Mouse (Mus musculus): Measurements from ENCODE around the gene Spib.

Gene Spib

DNA sequence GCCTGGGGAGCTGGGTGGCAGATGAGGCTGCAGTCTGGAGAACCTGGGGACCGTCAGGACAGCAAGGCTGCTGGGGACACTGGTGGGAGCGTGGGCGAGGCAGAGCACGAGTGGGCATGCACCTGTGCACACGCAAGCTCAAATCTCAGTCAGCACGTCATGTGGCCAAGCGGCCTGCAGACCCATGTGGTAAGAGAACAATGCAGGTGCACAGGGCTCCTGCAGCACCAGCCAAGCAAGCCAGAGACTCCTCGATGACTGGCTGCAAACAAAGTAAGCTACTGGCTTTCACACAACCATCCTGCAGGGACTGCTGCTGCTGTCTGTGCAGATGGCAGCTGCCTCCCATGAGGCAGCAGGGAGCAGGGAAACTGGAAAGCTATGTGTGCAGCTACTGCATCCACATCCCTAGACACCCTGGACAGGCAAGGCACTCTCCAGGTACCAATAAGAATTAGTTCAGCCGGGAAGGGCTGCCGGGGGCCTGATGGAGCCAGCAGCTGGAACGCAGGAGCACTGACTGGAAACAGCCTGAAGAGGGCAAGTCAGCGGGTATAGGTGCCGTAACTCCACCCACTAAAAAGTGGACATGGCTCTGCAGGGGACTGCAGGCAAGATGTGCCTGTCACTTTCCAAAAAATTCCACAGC lies 44.8 kb downstream of the Spib start:
- in situ Hi-C loops (cut with MboI, MseI) = no loop called here

DNA sequence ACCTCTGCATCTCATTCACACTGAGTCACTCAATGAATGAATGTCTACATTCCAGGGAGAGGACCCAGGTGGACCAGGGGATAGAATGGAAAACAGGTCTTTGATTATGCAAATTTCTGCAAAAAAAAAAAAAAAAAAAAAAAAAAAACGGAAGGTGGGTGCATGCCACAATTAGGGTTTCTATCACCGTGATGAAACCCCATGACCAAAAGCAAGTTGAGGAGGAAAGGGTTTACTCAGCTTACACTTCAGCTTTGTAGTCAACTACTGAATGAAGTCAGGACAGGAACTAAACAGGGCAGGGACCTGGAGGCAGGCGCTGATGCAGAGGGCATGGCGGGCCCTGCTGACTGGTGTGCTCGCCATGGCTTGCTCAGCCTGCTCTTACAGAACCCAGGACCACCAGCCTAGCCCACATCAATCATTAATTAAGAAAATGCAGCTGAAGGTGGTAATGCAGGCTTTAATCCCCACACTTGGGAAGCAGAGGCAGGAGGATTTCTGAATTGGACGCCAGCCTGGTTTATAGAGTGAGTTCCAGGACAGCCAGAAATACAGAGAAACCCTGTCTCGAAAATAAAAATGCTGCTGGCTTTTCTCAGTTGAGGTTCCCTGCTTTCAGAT lies 46.2 kb downstream of the Spib start:
- in situ Hi-C loops (cut with MboI, MseI) = no loop called here

DNA sequence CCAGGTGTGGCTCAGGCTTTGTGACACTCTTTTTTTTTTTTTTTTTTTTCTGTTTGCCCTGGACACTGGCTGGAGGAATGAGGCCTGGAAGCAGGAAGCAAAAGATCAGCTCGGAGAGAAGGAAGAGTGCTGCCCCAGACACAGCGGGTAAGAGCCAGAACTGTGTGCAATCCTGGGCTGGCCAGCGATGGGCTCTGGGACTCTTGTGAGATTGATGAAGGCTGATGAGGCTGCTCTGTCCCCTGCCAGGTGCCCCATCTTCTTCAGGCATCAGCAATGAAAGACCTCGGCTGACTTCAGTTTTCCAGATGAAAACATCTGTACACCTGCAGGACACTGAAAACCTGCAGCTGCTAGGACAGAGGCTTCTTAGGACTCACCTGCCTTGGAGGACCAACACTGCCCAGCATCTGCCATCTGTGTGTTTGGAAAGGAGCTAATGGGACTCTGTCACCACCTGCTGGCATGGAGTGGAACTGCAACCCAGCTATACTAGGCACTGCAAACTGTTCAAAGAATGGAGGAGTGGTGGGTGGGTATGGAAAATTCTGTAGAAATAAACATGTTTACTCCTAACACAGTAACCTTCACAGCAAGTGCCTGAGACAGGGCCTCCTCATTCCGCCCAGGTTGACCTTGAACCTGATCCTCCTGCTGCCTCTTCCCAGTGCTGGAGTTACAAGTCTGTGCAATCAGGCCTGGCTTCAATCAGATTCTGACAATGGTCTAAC lies 46.9 kb downstream of the Spib start:
- in situ Hi-C loops (cut with MboI, MseI) = loop anchor here (5.0 kb wide), 1 partner anchor 203 kb away; no protein-coding TSS in a partner anchor

DNA sequence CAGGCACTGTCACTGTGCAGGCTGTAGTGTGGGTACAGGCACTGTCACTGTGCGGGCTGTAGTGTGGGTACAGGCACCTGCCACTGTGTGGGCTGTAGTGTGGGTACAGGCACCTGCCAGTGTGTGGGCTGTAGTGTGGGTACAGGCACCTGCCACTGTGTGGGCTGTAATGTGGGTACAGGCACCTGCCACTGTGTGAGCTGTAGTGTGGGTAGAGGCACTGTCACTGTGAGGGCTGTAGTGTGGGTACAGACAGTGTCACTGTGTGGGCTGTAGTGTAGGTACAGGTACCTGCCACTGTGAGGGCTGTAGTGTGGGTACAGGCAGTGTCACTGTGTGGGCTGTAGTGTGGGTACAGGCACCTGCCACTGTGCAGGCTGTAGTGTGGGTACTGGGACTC lies 47.8 kb downstream of the Spib start:
- in situ Hi-C loops (cut with MboI, MseI) = loop anchor here (5.0 kb wide), 1 partner anchor 202 kb away; no protein-coding TSS in a partner anchor

DNA sequence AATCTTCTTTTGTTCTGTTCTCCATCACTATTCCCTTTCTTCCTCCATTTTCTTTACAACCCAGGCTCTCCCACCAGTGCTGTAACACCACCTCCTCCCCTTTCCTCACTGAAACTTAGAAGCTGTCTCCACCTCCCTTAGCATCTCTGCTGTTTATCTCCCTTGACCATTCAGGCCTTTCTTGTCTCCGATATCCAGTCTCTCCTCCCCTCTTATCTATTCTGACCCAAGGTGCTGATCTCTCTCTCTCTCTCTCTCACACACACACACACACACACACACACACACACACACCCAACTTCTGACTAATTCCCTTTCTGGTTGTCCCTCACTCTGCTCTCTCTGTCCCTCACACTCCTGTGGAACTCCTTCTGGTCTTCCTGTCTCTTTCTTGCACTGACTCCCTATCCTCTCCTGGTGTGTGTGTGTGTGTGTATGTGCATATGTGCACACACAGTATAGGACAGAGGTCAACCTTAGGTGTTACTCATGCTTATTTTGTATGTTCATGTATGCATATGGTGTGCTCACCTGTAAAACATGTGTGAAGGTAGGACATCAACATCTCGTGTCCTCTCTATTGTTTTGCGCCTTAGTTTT lies 48.9 kb downstream of the Spib start:
- in situ Hi-C loops (cut with MboI, MseI) = loop anchor here (5.0 kb wide), 1 partner anchor 201 kb away; no protein-coding TSS in a partner anchor

All from T-helper 1 cell (primary cell).